Mouse (Mus musculus) kidney, adult 9 months (tissue): ENCODE data around the gene Ajap1.
A peak's percentile ranks its signal among the peaks of the same experiment; 100 is the strongest.

ENCODE experiments used
- DNase-seq: peaks from one replicate; pipeline ENCODE4 v3.0.0; 2022

Ajap1 gene

DNA sequence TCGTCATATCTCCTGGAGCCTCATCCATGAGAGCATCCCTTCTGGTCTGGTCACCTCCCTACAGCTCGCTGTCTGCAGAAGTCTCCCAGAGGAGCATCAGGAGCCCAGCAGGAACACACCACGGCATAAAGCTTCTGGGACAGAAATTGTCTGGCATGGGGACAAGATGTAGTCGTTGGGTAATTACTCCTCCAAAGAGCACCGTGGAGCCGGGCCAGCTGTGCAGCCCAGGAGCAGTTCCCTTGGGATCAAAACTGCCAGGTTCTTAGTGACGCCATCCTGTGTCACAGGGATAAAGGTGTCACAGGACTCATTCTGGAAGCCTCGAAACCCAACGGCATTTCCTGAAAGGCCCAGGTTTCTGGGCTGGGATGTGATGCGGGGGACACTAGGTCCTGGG, 40.1 kb downstream of the Ajap1 start:
- DNase-seq: no peak

DNA sequence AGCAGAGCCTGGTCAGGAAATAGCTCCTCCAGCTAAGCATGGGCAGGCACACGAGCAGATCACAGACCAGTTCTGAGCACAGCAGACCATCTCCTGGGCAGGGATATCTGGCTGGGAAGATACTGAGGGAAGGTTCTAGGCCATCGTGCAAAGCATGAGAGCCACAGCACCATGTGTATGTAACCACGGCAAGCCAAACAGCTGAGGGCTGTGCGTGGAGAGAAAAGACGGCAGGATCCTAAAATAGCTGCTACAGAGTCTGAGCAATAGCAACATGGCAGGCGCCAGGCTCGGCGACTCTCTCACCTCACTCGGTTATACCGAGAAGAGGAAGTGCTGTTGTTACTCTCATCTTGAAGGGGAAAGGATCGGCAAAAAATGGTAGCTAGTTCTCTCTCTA, 42.7 kb downstream of the Ajap1 start:
- DNase-seq: no peak

DNA sequence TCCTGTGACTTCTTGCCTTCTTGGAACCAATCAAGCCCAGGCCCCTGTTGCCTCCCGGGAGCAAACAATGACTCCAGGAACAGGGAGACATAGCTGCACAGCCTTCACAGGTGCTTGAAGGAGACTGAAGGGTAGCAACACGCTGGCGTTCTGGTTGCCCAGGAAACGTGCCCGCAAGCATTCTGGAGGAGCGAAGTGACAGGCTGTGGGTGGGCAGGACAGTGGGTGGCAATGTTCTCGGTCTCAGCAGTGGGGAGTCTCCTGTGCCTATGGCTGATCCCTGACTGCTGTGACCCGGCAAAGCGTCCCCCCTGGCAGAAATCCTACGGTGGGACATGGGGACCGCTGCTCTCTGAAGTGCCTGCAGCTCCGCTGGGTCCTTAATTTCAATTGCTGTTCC, 43.6 kb downstream of the Ajap1 start:
- DNase-seq: no peak

DNA sequence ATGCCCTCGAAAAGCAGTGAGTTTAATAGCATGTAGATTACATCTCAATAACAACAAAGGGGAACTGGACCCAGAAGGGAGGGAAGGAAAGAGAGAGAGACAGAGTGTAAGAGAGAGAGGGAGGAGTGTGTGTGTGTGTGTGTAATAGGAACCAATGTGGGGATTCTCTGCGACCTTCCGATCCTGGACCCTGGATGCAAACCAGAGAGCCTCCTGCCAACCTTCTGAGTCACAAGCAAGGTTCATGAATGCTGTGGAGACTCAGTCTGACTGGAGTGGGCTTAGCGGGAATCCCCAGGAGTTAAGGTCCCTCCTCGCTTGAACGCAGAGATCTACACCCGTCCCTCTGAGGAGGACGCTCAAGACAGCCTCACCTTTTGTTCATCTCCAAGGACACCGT, 45.4 kb downstream of the Ajap1 start:
- no peak for DNase-seq

DNA sequence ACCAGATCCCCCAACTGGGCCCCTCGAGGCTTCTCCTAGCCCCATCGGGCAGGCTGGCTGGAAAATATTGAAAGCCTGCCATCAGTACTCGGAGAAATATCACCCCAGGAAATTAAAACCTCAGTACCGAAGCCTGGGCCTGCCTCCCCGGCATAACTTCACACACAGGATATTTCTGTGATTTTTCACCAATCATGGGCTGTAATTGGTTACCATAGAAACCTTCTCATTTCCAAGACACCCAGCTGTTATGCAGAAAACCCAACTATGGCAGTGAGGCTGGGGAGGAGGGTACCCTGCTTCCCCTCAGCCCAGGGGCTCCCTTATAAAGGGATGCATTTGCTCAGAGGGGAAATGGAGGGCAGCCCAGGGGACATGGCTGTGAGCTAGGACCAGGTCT, 46.7 kb downstream of the Ajap1 start:
- no peak for DNase-seq

DNA sequence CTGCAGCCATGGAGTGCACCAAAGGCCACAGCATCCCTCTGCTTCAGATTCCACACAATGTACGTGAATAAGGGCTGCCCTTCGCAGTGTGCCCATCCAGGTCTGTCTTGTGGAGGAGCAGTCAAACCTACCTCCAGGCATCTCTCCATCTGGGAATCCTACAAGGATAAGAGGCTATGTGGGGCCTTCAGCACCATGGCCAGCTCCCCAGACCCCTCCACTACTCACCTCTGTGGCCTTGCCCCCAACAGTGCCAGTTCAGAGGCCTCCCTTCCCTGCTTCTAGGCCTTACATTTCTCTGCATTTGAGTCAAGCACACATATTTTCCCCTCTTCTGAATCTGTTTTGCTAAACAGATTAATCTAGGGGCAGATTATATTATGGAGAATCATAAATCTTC, 52.6 kb downstream of the Ajap1 start:
- no peak for DNase-seq

DNA sequence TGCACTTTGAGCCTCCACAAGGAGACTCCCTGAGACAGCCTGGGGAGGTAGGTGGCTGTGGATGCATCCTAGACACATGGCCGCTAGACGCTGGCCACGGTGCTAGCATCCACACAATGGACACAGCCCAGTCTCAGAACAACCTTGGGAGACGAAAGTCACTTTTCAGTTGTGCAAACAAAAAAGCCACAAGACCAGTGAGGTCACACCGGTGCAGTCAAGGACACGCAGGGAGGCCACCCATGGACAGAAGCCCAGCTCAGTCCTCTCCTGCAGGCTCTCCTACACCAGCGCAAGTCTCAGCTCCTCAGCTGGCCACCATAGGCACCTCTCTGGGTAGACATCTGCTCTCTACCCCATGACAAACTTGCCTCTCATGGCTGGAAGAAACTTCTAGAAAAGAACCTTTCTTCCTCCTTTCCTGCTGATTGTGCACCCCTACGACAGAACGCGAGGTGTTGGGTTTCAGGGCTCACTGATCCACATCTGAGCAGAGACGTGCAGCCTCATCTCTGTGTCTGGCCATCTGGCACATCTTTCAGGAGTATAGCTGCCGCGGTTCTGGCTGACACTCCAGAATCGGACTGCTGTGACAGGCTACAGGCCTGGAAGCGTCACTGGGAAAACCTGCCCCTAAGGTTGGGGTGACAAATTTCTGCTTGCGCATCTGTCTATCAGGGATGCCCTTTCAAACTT, 56.5 kb downstream of the Ajap1 start:
- DNase-seq: no peak

DNA sequence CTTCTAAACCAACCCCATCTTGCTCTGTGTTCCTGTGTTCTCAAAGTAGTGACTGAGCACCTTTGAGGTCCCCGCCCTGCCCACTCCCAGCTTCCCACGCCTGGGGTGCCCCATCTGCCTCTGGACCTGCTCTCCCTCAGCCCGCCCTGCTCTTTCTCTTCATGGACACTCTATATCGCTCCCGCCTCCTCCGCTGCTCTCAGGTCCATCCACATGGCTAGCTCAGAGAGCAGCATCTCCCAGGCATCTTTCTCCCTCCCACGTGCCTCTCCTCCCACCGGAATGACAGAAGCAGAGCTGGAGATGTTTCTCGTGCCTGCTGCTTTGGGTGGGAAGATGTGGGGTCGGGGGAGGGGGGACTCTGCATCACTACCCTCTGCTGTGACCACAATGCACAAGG, 58.3 kb downstream of the Ajap1 start:
- no peak for DNase-seq

DNA sequence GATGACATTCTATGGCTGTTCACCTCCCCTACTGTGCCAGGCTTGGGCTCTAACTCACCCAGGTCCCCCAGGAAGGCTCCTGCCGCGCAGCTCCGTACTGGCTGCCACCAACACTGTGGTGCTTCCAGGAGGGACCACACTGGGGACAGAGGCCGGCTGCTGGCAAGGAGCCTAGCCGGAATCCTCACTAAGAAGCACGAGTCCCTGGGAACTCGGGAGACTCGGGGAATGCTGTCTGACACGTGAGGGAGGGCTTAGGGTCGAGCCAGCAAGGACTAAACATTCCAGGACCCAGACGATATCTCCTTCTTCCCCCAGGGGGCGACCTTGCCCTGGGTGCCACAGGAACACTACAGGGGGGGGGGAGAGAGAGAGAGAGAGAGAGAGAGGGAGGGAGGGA, 64.7 kb downstream of the Ajap1 start:
- DNase-seq: peak; percentile 33

DNA sequence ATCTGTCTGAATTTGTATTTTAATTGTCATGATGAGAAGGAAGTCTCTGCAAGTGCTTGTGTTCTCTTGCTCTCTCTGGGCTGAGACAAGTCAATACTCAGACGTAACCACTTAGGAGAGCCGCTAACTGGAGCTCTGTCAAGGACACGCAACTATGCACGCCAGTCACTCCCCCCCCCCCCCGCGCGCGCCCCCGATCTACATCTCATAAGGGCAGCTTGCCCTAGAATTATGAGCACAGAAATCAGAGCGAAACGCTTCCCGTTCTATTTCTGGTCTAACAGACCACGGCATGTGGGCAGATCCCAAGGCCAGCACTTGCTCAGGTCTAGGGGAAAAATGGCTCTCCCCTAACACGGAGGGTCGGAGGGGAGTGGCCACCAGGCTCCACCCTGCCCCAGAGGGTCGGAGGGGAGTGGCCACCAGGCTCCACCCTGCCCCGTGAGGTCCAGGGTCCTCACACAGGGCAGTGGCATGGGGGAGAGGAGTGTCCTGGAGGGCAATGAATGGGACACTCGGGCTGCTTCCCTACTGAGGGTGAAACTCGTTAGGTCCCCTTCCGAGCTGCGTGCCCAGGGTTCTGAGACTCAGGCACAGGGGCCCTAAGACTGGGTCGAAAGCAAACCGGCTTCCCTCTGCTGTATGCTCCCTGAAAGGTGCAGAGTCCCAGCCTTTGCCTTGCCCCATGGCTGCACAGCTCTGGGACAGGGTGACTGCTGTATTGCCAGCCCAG, 65.3 kb downstream of the Ajap1 start:
- DNase-seq: no peak

DNA sequence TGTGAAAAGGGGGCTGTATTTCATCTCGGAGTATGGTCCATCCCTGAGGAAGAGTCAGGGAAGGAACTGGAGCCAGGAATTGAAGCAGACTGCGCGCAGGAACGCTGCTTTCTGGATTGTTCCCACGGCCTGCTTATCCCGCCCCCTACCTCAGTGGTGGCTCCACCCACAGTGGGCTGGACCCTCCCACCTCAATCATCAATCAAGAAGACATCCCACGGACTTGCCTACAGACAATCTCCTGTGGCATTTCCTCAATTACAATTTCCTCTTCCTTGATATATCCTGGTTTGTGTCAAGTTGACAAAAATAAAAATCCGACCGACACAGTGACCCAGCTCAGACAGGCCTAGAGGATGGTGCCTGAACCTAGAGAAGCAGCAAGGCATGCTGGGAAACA, 66.5 kb downstream of the Ajap1 start:
- peak; percentile 24 for DNase-seq

DNA sequence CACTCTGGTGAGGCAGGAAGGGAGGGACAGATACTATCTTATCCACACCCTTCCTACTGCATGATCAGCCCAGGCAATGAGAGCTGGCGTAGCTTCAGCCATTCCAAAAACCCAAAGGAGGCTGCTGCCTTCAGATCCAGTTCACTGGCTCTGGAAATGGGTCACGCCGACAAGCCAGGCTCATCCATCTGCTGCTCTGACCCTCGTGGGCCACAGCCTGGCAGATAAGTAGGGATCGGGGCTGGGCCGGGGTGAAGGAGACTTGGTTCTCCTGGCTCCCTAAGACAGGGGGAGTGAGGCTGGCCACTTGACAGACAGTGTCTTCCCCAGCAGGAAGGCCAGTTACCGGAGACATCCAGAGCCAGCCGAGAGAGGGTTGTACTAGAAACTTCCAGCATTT, 84.2 kb downstream of the Ajap1 start:
- DNase-seq: no peak

DNA sequence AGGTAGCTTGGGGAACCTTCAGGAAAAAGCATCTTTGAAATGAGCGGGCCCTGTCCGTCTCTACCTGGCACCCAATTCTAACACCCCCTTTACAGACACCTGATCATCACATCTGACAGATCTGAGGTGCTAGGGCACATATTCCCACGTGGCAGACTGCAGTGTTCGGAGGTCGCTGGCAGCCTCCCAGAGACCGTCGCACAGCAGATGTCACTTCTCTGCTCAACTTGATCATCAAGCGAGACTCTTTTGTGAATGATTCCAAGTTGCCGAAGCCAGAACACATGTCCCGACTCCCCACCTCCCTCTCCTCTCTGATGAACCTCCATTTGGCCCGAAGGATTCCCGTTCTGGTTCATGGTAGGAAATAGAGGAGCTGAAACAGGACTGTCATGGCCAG, 95.1 kb downstream of the Ajap1 start:
- no peak for DNase-seq

DNA sequence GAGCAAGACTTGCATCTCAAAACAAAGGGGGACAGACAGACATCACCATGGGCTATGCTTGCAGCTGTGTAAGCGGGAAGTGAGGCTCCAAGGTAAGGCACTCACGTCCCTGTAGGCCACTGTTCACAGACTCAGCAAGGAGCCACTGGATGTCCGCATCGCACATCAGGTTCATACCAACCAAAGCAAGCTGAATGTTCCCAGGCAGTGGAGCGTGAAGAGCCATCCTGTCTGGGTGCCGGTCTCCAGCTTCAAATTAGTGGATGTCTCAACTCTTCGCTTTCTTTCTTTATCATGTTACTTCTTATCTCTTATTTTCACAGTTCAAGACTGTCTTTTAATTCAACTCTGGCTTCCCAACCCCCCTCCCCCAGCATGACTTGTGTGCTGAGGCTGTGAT, 101.2 kb downstream of the Ajap1 start:
- DNase-seq: no peak

DNA sequence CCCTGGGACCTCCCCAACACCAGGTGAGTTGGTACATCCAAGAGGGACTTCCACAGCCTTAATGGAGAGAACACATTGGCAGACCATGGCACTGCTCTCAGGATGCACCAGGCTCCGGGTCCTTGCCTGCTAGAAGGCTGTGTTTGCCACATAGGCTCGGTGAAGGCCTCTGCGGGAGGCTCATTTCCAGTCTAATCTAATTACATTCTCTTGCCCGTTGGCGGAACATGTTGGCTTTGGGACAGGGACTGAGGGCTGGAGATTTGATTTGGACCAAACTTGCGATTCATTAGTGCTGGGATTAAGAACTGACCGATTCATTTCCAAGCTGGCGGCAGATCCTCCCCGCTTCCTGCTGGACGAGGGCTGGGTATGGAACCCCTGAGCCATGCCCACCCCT, 101.7 kb downstream of the Ajap1 start:
- DNase-seq: no peak

DNA sequence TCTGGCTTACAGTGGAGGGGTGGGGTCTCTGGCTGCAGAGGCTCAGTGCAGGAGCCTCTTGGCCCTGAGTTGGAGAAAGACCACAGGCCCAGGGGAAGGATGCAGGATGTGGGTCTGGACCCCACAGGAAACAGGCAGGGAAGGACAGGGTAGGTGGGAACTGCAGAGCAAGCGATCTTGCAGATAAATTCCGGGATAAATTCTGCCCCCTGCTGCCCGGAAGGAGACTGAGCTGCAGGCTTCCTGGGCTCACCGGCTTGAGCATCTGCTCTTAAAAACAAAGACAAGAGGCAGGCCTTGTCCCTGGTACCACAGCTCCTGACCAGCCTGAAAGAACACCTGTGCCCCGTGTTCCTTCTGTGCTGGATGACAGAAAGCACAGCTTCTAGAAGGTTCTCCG, 104.6 kb downstream of the Ajap1 start:
- peak; percentile 10 for DNase-seq

DNA sequence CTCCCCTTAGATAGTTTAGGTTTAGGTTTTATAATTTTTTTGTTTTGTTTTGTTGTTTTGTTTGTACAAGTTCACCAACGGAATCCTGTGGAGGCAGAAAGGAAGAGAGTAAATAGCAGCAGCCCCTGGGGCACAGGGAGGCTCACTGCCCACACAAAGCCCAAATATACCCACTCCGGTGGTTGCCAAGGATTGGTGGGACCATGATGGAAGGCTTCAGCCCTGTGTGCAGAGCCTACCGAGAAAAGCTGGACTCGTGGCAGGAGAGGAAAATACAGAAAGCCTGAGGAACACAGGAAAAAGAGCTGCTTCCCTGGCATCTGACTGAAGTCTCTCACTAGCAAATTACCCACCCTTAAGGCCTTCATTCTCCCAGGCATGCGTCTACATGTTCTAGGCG, 108.4 kb downstream of the Ajap1 start:
- no peak for DNase-seq

DNA sequence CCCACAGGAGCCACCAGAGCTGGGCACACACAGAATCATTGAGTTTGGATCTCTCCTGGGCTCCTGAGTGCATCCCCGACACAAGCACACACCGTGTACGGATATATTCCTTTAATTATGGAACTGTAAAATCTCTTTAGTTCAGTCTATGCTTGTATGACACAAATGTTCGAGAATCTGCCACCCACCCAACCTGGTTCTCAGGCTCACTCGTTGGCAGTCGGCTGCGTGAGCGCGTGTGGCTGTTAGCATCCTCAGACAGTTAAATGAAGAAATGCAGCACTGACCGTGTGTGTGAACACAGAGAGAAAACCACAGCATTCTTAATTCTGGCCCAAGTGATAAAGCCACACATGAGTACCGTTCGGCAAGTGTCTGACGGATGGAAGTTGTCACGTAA, 109.5 kb downstream of the Ajap1 start:
- no peak for DNase-seq

DNA sequence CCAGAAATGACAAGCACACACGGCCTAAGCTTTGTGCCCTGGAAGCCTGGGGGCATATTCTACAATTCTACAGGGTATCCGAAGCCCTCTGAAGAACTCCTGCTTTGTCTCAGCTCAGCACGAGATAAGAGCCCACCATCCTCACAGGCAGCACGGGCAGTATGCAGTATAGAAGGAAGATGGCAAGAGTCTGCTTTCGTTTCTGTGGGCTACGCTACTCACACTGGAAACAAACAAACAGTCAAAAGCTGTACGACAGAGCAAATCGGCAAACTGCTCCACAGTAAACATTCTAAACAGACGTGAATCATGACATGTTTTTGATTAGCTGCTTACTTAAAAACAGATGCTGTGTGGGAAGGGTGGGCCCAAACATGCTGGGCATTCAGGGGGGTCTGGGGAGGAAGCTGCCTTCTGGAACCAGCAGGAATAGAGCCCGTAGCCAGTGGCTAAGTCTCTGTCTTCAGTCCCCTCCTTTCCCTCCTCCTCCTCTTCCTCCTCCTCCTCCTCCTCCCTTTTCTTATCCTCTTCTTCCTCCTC, 113.9 kb downstream of the Ajap1 start:
- DNase-seq: no peak

DNA sequence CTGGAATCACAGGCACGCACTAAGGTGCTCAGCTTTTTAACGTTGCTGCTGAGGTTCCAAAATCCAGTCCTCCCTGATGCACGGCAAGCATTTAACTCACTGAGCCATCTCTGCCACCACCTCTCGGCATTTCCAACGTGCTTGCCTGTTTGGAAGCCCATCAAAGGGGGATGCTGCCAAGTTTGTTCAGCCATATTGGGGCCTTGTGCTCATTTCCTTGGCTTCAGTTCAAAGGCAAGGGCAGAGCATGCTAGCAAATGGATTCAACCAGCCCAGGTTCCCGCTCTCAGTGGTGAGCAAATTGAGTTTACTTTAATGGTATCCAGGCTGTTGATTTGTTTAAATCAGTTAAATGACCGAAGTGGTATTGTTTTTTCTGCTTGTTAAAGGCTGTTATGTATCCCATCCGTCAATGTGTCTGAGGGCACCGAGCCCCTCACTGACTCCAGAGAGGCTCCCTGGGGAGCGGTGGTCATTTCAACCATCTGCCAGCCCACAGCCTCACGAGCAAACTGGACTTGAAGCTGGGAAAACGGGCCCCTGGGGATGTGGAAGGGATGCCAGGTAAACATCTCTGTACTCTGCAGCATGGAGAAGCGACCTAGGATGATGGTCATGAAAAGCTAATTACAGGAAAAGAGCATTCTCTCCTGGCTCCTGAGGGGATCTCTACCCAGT, 121.6 kb downstream of the Ajap1 start:
- no peak for DNase-seq

DNA sequence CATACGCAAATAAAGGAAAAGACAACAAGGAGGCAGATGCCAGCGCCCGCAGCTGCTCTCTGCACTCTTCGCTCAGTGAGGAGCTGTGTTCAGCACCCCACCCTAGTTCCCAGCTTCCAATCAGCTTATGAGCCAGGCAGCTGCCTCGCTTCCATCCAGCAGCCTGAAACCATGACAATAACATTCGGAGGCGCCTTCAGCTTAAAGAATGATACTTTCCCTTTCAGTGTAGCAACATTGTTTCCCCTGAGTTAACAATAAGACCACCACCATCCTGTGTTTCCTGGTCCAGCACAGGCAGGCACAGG, 124.4 kb downstream of the Ajap1 start:
- no peak for DNase-seq

DNA sequence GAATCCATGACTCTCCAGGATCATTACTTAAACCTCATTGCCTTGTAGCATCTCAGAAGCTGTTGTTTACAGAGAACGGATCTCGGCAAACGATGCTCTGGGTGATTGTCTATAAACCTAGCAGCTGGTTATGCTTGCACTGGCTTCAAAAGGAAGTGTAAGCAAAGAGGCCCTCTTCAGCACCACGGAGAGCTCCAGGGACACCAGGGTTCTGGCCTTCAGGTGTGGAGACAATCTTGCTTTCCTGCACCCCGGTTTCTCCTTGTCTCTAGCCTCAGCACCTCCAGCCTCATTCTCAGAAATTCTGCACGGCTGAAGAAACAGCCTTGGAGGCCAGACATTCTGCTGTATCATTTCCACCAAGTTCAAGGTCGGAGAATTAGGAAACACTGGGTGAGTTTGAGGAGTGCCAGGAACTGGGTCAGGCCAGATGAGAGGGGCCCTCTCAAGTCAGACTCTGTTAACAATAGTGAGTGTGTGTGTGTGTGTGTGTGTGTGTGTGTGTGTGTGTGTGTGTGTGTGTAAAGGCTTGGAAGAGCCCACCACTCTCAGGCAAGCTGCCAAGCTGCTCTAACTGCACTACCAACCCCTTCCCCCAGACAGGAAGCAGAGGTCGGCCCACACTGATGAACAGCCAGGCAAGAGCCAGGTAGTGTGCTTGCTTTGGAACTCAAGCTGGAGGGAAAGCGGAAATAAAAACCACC, 124.9 kb downstream of the Ajap1 start:
- DNase-seq: peak; percentile 3

DNA sequence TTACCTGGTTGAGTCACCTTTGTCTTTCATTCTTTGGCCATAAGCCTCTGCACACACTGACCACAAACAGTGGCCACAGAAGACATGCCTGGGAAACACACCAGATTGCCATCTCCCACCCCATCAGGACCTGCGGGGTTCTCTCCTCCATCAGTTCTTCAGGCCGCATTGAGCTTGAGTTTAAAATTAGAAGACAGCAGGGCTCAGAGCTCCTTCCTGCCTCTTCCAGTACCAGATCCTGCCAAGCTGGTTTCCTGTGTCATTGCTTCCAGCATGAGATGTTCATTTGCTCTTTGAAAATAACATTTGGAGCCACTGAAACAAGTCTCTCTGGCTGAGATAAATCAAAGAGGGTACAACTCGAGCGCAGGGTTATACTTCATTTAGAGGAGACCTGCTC, 126.4 kb downstream of the Ajap1 start:
- DNase-seq: no peak

DNA sequence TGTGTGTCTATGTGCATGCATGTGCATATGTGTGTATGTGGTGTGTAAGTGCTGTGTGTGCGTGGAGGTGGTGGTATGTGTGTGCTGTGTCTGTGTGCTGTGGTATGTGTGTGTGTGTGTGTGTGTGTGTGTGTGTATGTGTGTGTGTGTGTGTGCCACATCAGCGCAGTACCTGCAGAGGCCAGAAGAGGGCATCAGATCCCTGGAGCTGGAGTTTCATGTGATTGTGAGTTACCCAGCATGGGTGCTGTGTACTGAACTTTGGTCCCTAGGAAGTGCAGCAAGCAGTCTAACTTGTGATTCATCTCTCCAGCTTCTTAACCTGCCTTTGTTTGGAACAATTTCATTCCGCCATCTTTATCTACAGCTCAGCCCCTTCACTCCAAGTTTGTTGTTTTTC, 137.6 kb downstream of the Ajap1 start:
- no peak for DNase-seq
